Mouse (Mus musculus): ENCODE measurements at regions not wholly inside any gene's neighbourhood (a gene's known extent, or its start where the extent isn't known, plus 50 kb on each side); places are given as distances from the start of the nearest gene placed in this dataset.

DNA sequence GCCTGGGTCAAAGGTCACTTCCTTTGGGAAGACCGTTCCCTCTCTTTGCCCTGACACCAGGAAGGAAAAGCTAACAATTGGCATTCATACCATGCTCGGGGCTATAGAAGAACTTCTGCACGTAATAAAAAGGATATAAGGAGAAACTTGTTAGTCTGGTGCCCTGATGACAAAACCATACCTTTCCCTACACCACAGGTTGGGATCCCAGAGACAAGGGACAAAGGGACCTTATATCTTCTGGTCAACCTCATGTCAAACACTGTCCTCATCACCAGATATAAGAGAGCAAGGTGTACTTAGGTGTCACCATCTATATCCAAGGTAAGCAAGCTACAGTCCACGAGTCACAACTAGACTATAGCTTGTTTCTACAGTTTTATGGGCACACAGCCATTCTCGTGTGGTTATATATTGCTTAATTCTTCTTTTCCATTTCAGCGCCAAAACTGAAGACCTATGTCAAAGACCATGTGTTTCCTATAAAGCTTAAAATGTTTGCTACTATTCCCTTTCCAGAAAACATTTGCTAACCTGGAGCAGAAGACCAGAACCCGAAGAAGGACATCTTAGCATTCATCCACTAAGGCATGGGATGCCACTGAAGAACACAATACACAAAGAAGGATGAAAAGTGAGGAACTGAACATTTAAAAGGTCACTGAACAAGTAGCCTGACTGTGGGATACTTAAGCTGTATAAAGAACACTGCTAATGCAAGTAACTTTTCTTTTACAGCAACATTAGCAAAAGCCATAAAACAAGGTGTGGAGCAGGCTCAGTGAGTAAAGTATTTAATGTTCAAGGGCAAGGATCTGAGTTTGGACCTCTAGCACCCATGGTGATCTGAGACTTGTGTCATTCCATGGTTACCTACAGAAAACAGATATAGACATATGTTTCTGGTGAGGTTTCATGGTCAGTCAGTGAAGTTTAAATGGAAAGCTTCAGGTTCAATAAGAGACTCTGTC, 437.7 kb upstream of the Cd180 start:
- Histone ChIP-seq H3K4me2 (ENCODE audit: low read depth, low read length) (no peak overlapping the region), H3K27me3 (ENCODE audit: insufficient read depth, low read length) (no peaks in the 10 kb centered on the region), H3K4me3 (ENCODE audit: low read depth, low read length) (no peak overlapping the region), H3K27ac (ENCODE audit: low read depth) (no peak overlapping the region), H3K9ac (replicated peaks) (no peak overlapping the region), H3K36me3 (replicated peaks; ENCODE audit: insufficient read depth, low read length) (no peaks in the 10 kb centered on the region), H3K9me3 (ENCODE audit: low read length) (no peaks in the 10 kb centered on the region), H3K4me1 (ENCODE audit: insufficient read depth) (no peaks in the 10 kb centered on the region)
- DNase-seq (no peak), ATAC-seq (no peak)
- no peak for TF ChIP-seq EP300 (IDR thresholded peaks at IDR 0.05; ENCODE audit: low read depth)
- TF ChIP-seq CTCF (IDR thresholded peaks at IDR 0.05; ENCODE audit: low read depth): no peak
- WGBS (ENCODE audit: insufficient replicate concordance): 73% methylated on average over 7 of the region's 7 CpGs

- Histone ChIP-seq H3K27me3 (ENCODE audit: insufficient read depth, low read length) (no peaks in the 10 kb centered on the region), H3K36me3 (replicated peaks; ENCODE audit: insufficient read depth, low read length) (no peaks in the 10 kb centered on the region), H3K9ac (replicated peaks) (no peak overlapping the region), H3K9me3 (ENCODE audit: low read length) (no peaks in the 10 kb centered on the region), H3K4me1 (ENCODE audit: insufficient read depth) (no peaks in the 10 kb centered on the region), H3K4me2 (ENCODE audit: low read depth, low read length) (no peak overlapping the region), H3K27ac (ENCODE audit: low read depth) (no peak overlapping the region), H3K4me3 (ENCODE audit: low read depth, low read length) (no peak overlapping the region)
- DNase-seq (no peak), ATAC-seq (no peak)
- TF ChIP-seq EP300 (IDR thresholded peaks at IDR 0.05; ENCODE audit: low read depth): no peak
- TF ChIP-seq CTCF (IDR thresholded peaks at IDR 0.05; ENCODE audit: low read depth): no peak
- 91% methylated on average over 8 of the region's 8 CpGs for WGBS (ENCODE audit: insufficient replicate concordance)
Observed at GRCm38 (mm10) chr13:102258207-102258606, 435.2 kb upstream of the Cd180 start.

GRCm38 (mm10) chr13:102273818-102274217, 419.5 kb upstream of the Cd180 start:
- Histone ChIP-seq H3K4me1 (ENCODE audit: insufficient read depth) (no peaks in the 10 kb centered on the region), H3K36me3 (replicated peaks; ENCODE audit: insufficient read depth, low read length) (no peaks in the 10 kb centered on the region), H3K27ac (ENCODE audit: low read depth) (no peak overlapping the region), H3K9ac (replicated peaks) (no peak overlapping the region), H3K9me3 (ENCODE audit: low read length) (no peaks in the 10 kb centered on the region), H3K27me3 (ENCODE audit: insufficient read depth, low read length) (no peaks in the 10 kb centered on the region), H3K4me2 (ENCODE audit: low read depth, low read length) (no peak overlapping the region), H3K4me3 (ENCODE audit: low read depth, low read length) (no peak overlapping the region)
- WGBS (ENCODE audit: insufficient replicate concordance): 80% methylated on average over 3 of the region's 3 CpGs
- no peak for ATAC-seq
- no peak for DNase-seq
- TF ChIP-seq EP300 (IDR thresholded peaks at IDR 0.05; ENCODE audit: low read depth): no peak
- TF ChIP-seq CTCF (IDR thresholded peaks at IDR 0.05; ENCODE audit: low read depth): no peak

DNA sequence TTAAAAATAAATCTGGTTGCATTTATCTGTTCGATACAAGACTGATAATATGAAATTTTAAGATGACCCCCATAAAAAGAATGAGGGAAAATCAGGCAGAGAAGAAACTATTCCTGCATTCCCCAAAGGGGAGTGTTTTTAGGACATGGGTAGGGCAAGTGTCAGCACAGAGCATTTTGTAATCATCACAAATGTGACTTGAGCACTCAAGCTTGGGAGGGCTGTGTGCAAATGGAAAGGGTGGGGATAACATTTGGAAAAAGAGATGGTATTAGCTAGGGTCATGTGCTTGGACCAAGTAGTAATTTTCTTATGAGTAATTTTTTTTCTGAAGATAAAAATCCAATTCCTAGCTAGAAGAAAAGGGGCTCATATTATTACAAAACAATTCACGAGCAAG, 418.1 kb upstream of the Cd180 start:
- no peaks in the 10 kb centered on the region for H3K27me3 ChIP-seq (ENCODE audit: insufficient read depth, low read length)
- no peak overlapping the region for H3K4me3 ChIP-seq (ENCODE audit: low read depth, low read length)
- H3K36me3 ChIP-seq (replicated peaks; ENCODE audit: insufficient read depth, low read length): no peaks in the 10 kb centered on the region
- no peak for DNase-seq
- no peak overlapping the region for H3K4me2 ChIP-seq (ENCODE audit: low read depth, low read length)
- no peak for ATAC-seq
- H3K9me3 ChIP-seq (ENCODE audit: low read length): no peaks in the 10 kb centered on the region
- no peaks in the 10 kb centered on the region for H3K4me1 ChIP-seq (ENCODE audit: insufficient read depth)
- no peak for TF ChIP-seq CTCF (IDR thresholded peaks at IDR 0.05; ENCODE audit: low read depth)
- no peak for TF ChIP-seq EP300 (IDR thresholded peaks at IDR 0.05; ENCODE audit: low read depth)
- WGBS (ENCODE audit: insufficient replicate concordance): 76% methylated on average over 2 of the region's 2 CpGs
- H3K9ac ChIP-seq (replicated peaks): no peak overlapping the region
- H3K27ac ChIP-seq (ENCODE audit: low read depth): no peak overlapping the region

DNA sequence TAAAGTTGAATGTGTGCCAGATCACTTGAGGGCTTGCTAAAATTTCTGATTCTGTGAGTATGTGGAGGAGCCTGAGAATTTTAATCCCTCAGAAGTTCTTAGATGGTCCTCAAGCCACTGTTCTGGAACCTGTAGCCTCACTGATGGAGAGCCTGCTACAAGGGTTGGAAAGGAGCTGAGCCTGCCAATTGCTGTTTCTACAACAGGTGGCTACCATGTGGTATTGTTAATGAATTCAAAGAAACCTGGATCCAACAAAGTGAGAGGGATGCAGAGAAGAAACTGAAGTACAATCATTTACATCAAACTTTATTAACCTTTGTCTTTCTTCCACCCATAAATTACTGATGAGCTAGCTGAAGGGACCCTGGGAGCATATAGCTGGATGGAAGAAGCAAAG, 416.5 kb upstream of the Cd180 start:
- ATAC-seq (no peak), DNase-seq (no peak)
- Histone ChIP-seq H3K4me3 (ENCODE audit: low read depth, low read length) (no peak overlapping the region), H3K27ac (ENCODE audit: low read depth) (no peak overlapping the region), H3K9me3 (ENCODE audit: low read length) (no peaks in the 10 kb centered on the region), H3K9ac (replicated peaks) (no peak overlapping the region), H3K4me2 (ENCODE audit: low read depth, low read length) (no peak overlapping the region), H3K27me3 (ENCODE audit: insufficient read depth, low read length) (no peaks in the 10 kb centered on the region), H3K36me3 (replicated peaks; ENCODE audit: insufficient read depth, low read length) (no peaks in the 10 kb centered on the region), H3K4me1 (ENCODE audit: insufficient read depth) (no peaks in the 10 kb centered on the region)
- TF ChIP-seq EP300 (IDR thresholded peaks at IDR 0.05; ENCODE audit: low read depth): no peak
- no peak for TF ChIP-seq CTCF (IDR thresholded peaks at IDR 0.05; ENCODE audit: low read depth)

GRCm38 (mm10) chr13:102280198-102280597, 413.2 kb upstream of the Cd180 start:
- no peak for ATAC-seq
- no peaks in the 10 kb centered on the region for H3K4me1 ChIP-seq (ENCODE audit: insufficient read depth)
- TF ChIP-seq CTCF (IDR thresholded peaks at IDR 0.05; ENCODE audit: low read depth) (no peak), EP300 (IDR thresholded peaks at IDR 0.05; ENCODE audit: low read depth) (no peak)
- 83% methylated on average over 3 of the region's 3 CpGs for WGBS (ENCODE audit: insufficient replicate concordance)
- no peak overlapping the region for H3K27ac ChIP-seq (ENCODE audit: low read depth)
- no peak for DNase-seq
- H3K4me3 ChIP-seq (ENCODE audit: low read depth, low read length): no peak overlapping the region
- H3K27me3 ChIP-seq (ENCODE audit: insufficient read depth, low read length): no peaks in the 10 kb centered on the region
- H3K4me2 ChIP-seq (ENCODE audit: low read depth, low read length): no peak overlapping the region
- H3K9ac ChIP-seq (replicated peaks): no peak overlapping the region
- H3K36me3 ChIP-seq (replicated peaks; ENCODE audit: insufficient read depth, low read length): no peaks in the 10 kb centered on the region
- no peaks in the 10 kb centered on the region for H3K9me3 ChIP-seq (ENCODE audit: low read length)

Data from liver, postnatal 0 days (tissue).